Mouse (Mus musculus) embryonic facial prominence, embryonic 11.5 days (tissue): ENCODE data around the gene Pdzrn3. TPM values are rescaled to one million over a fixed set of nuclear protein-coding genes. Genes with fewer than 3 reads are reported as not detected.

Experiments
- ATAC-seq: fragments of 200-750 bp; cut with Nextera tagmentation; replicated peaks from 2 replicates; pipeline ENCODE4 v1.8.0; 2017; ENCODE audit warnings: low read depth; ENCODE audit not compliant: insufficient number of reproducible peaks, low FRiP score, low TSS enrichment
- DNase-seq: peaks from one replicate; pipeline ENCODE4 v3.0.0-alpha.2; 2015; ENCODE audit warnings: low spot score
- H3K27ac ChIP-seq: fragments of 300-500 bp; sonication (generic); replicated peaks from 2 replicates; pipeline ENCODE4 v1.5.1; 2014; ENCODE audit warnings: mild to moderate bottlenecking, low read depth, low read length, control low read depth
- H3K27me3 ChIP-seq: fragments of 300-500 bp; sonication (generic); 2 replicates; pipeline ENCODE4 v1.6.1; 2014; ENCODE audit warnings: mild to moderate bottlenecking, low read length, moderate library complexity, mixed read lengths; ENCODE audit not compliant: control insufficient read depth, insufficient read depth
- H3K36me3 ChIP-seq: fragments of 300-500 bp; sonication (generic); replicated peaks from 2 replicates; pipeline ENCODE4 v1.6.1; 2014; ENCODE audit warnings: low read depth, mild to moderate bottlenecking, low read length, moderate library complexity, mixed read lengths; ENCODE audit not compliant: control insufficient read depth, insufficient read depth
- H3K4me1 ChIP-seq: fragments of 300-500 bp; sonication (generic); 2 replicates; pipeline ENCODE4 v1.6.1; 2014; ENCODE audit warnings: low read length, mixed read lengths; ENCODE audit not compliant: control insufficient read depth, insufficient read depth
- H3K4me2 ChIP-seq: fragments of 300-500 bp; sonication (generic); 2 replicates; pipeline ENCODE4 v1.6.1; 2014; ENCODE audit warnings: low read depth, mild to moderate bottlenecking, control low read depth, low read length, moderate library complexity
- H3K4me3 ChIP-seq: fragments of 300-500 bp; sonication (generic); 2 replicates; pipeline ENCODE4 v1.5.1; 2014; ENCODE audit warnings: low read depth, low read length, control low read depth
- H3K9ac ChIP-seq: fragments of 300-500 bp; sonication (generic); replicated peaks from 2 replicates; pipeline ENCODE4 v1.6.1; 2014; ENCODE audit warnings: mild to moderate bottlenecking, control low read depth, low read length
- H3K9me3 ChIP-seq: fragments of 300-500 bp; sonication (generic); replicated peaks from 2 replicates; pipeline ENCODE4 v1.6.1; 2016; ENCODE audit warnings: mild to moderate bottlenecking, low read length, inconsistent platforms, mixed read lengths; ENCODE audit not compliant: control insufficient read depth
- WGBS: fragments of 180-500 bp; shearing (Covaris S2); extraction: QIAGEN DNeasy Blood & Tissue Kit; methylation state at CpG from one replicate; pipeline ENCODE4 v1.1.7; 2014; 5-methylcytosine and 5-hydroxymethylcytosine counted together
- polyA plus RNA-seq: library from polyadenylated mRNA; unstranded; fragments of >200 nt; fragmentation: Nextera tagmentation; extraction: Ambion mirVana; gene quantifications from 2 replicates; pipeline ENCODE4 v1.2.1, GENCODE M21; 2014

Pdzrn3 gene
- polyA plus RNA-seq, 1 experiment from 2014 or later, result 11.9 TPM

- DNase-seq (peak; percentile 44), ATAC-seq (no peak)
- Histone ChIP-seq H3K36me3 (no peaks in the 10 kb centered on the region), H3K4me3 (no peak overlapping the region), H3K4me1 (peaks cover 5% of the 10 kb centered on the region), H3K9ac (no peak overlapping the region; the same call in 1 of the 2 replicates), H3K9me3 (no peaks in the 10 kb centered on the region), H3K27me3 (no peaks in the 10 kb centered on the region), H3K27ac (no peak overlapping the region), H3K4me2 (no peak overlapping the region)
- 39% methylated on average over 6 of the region's 6 CpGs for WGBS
Observed at GRCm38 (mm10) chr6:101365795-101366194, 11.9 kb downstream of the Pdzrn3 start.

DNA sequence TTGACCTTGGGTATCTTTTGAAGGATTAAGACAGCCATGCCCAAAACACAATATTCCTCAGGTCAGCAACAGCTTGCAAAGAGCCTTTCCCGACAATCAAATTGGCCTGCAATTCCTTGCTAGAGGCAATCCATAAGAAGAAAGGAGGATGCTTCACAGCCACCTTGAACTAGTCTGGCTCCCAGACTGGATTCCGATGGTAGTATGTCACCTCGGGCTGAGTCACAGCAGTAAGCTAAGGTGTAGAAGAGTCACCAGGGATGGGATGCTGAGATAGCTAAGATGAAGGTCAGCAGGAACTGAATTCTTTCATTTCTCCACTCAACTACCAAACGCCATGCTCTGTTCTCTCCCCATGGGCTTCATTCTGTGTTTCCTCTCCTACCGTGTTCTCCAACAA is 13.8 kb downstream of the Pdzrn3 start:
- Histone ChIP-seq H3K27ac (no peak overlapping the region), H3K9me3 (no peaks in the 10 kb centered on the region), H3K4me2 (no peak overlapping the region), H3K27me3 (no peaks in the 10 kb centered on the region), H3K4me1 (peaks cover 5% of the 10 kb centered on the region; the same call in 1 of the 2 replicates), H3K36me3 (no peaks in the 10 kb centered on the region), H3K4me3 (no peak overlapping the region), H3K9ac (no peak overlapping the region)
- DNase-seq, result no peak
- 83% methylated on average over 5 of the region's 5 CpGs for WGBS
- no peak for ATAC-seq

- WGBS, result 70% methylated on average over 5 of the region's 5 CpGs
- DNase-seq (no peak), ATAC-seq (no peak)
- Histone ChIP-seq H3K4me3 (no peak overlapping the region), H3K4me2 (no peak overlapping the region), H3K9me3 (no peaks in the 10 kb centered on the region), H3K27me3 (no peaks in the 10 kb centered on the region), H3K27ac (no peak overlapping the region), H3K9ac (no peak overlapping the region), H3K4me1 (peaks cover 5% of the 10 kb centered on the region; the same call in 1 of the 2 replicates), H3K36me3 (no peaks in the 10 kb centered on the region)
Observed at GRCm38 (mm10) chr6:101362728-101363127, 15.0 kb downstream of the Pdzrn3 start.

- Histone ChIP-seq H3K4me1 (peaks cover 5% of the 10 kb centered on the region; the same call in 1 of the 2 replicates), H3K9me3 (no peaks in the 10 kb centered on the region), H3K9ac (no peak overlapping the region), H3K27me3 (no peaks in the 10 kb centered on the region), H3K4me2 (no peak overlapping the region), H3K4me3 (no peak overlapping the region), H3K36me3 (no peaks in the 10 kb centered on the region), H3K27ac (no peak overlapping the region)
- 63% methylated on average over 4 of the region's 4 CpGs for WGBS
- DNase-seq, result no peak
- no peak for ATAC-seq
Observed at GRCm38 (mm10) chr6:101362268-101362667, 15.4 kb downstream of the Pdzrn3 start.

DNA sequence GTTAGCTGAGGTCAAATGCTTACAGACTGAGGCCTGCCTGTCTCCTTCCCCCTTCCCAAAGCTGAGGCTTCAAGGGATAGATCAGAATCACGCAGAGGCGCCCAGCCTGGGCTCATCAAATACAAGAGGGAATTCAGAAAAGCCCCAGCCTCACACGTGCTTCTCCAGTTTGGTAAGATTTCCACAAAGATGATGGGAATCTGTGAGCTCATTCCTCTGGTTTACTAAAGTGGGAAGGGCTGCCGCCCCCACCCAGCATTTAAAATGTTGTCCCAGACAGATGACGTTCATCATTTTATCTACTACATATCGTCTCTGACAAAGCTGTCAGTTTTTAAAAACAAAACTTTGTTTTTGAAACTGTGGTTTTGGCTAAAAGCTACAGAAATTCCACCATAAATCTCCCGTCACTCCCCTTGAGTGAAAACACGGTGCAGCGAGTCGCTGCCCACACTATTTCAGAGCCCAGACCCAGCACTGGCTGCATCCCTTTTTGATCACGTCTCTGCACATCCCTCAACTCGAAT is 17.4 kb downstream of the Pdzrn3 start:
- Histone ChIP-seq H3K4me3 (no peak overlapping the region), H3K27me3 (no peaks in the 10 kb centered on the region), H3K9ac (no peak overlapping the region), H3K36me3 (no peaks in the 10 kb centered on the region), H3K4me1 (no peaks in the 10 kb centered on the region), H3K9me3 (no peaks in the 10 kb centered on the region), H3K4me2 (no peak overlapping the region), H3K27ac (no peak overlapping the region)
- WGBS, result 71% methylated on average over 12 of the region's 12 CpGs
- DNase-seq, result no peak
- ATAC-seq, result no peak

- H3K27ac ChIP-seq, result no peak overlapping the region
- no peak for ATAC-seq
Observed at GRCm38 (mm10) chr6:101359646-101360045, 18.1 kb downstream of the Pdzrn3 start.

GRCm38 (mm10) chr6:101354887-101355286 is 22.8 kb downstream of the Pdzrn3 start:
- Histone ChIP-seq H3K4me1 (peaks cover 2% of the 10 kb centered on the region), H3K27me3 (no peaks in the 10 kb centered on the region), H3K4me3 (no peak overlapping the region), H3K9ac (no peak overlapping the region), H3K4me2 (no peak overlapping the region), H3K27ac (no peak overlapping the region), H3K9me3 (no peaks in the 10 kb centered on the region), H3K36me3 (no peaks in the 10 kb centered on the region)
- WGBS, result 45% methylated on average over 1 of the region's 1 CpGs
- no peak for ATAC-seq
- DNase-seq, result no peak

More at GRCm38 (mm10) chr6:101359646-101360045, 18.1 kb downstream of the Pdzrn3 start:
- no peak overlapping the region for H3K9ac ChIP-seq
- no peaks in the 10 kb centered on the region for H3K4me1 ChIP-seq
- H3K36me3 ChIP-seq, result no peaks in the 10 kb centered on the region
- WGBS, result 82% methylated on average over 4 of the region's 4 CpGs
- no peak overlapping the region for H3K4me3 ChIP-seq
- H3K4me2 ChIP-seq, result no peak overlapping the region
- DNase-seq, result no peak
- H3K27me3 ChIP-seq, result no peaks in the 10 kb centered on the region
- H3K9me3 ChIP-seq, result no peaks in the 10 kb centered on the region

- Histone ChIP-seq H3K4me1 (peaks cover 2% of the 10 kb centered on the region), H3K27ac (no peak overlapping the region), H3K27me3 (no peaks in the 10 kb centered on the region), H3K4me2 (no peak overlapping the region), H3K9me3 (no peaks in the 10 kb centered on the region), H3K4me3 (no peak overlapping the region), H3K9ac (no peak overlapping the region), H3K36me3 (no peaks in the 10 kb centered on the region)
- WGBS, result 59% methylated on average over 8 of the region's 8 CpGs
- DNase-seq (no peak), ATAC-seq (no peak)
Observed at GRCm38 (mm10) chr6:101354230-101354881, 23.3 kb downstream of the Pdzrn3 start.
